Mouse (Mus musculus) ovary, postnatal 36 days (tissue): ENCODE data around the gene AL732309.1.
A peak's percentile ranks its signal among the peaks of the same experiment; 100 is the strongest.
"Not testable (repeated sequence)": the region's sequence is repeated elsewhere in the genome, so short reads cannot be mapped to it uniquely, and the experiment has no call there.

ENCODE experiments used
- DNase-seq: peaks from one replicate; pipeline ENCODE4 v3.0.0; 2022; ENCODE audit warnings: low spot score, mixed read lengths

Gene AL732309.1

GRCm38 (mm10) chr2:25267241-25267640, 20.6 kb upstream of the AL732309.1 start:
- DNase-seq, result no peak

- DNase-seq, result peak; percentile 56
Observed at GRCm38 (mm10) chr2:25266720-25267119, 20.1 kb upstream of the AL732309.1 start.

GRCm38 (mm10) chr2:25265897-25266656, 19.4 kb upstream of the AL732309.1 start:
- DNase-seq, result no peak

GRCm38 (mm10) chr2:25264851-25265250, 18.2 kb upstream of the AL732309.1 start:
- no peak for DNase-seq

DNA sequence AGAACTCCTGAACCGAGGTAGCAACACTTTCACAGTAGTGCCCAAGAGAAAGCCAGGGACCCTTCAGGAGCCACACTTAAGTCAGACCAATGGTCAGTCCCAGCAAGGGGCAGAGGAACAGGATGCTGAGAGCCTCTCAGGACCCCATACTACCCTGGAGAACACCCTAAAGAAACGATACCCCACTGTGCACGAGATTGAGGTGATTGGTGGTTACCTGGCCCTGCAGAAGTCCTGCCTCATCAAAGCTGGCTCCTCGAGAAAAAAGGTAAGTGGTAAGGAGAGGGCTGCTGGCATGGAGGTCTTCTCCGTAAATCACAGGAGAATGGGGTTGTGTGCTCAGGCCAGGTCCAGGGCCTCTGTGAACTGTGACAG, 17.6 kb upstream of the AL732309.1 start:
- no peak for DNase-seq

- no peak for DNase-seq
Observed at GRCm38 (mm10) chr2:25263623-25264285, 17.1 kb upstream of the AL732309.1 start.

GRCm38 (mm10) chr2:25262795-25263622, 16.3 kb upstream of the AL732309.1 start:
- no peak for DNase-seq

DNA sequence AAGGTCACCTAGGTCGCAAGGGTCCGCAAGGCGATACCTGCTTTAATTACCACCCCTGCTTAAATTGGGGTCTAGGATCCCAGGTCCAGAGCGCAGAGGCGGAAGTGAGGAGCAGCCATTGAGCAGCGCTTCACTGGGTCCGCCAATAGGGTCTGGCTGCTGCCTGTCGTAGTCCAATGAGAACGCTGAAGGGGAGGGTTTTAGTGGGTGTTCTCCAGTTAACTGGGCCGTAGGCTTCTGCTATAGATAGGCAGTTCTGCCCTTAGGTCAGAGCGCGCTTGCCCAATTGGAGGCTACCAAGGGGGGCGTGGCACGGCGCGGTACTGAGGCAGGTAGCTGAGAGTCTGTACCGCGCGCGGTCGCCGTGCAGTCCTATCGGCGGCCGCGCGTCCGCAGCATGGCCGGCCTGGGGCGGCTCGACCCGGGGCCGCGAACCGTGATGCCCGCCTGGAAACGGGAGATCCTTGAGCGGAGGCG, 15.7 kb upstream of the AL732309.1 start, which contains the start of gene Tprn:
Tprn (plus strand) TSS at position 328 of the 477 bp plus-strand sequence.
- DNase-seq, result peak; percentile 91

DNA sequence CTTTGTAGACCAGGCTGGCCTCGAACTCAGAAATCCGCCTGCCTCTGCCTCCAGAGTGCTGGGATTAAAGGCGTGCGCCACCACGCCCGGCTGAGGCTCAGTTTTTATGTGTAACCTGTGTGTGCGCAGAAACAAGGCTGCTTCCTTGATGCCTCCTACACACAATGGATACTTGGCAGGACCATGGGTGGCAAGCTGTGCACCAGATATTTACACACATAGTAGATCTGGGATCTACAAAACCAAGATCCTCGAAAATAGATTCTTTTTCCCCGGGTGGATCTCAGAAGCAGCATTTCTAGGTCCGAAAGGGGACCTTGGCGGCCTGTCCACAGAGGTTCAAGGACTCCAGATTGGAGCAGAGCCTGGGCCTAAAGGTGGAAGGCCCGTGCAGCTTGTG, 15.2 kb upstream of the AL732309.1 start:
- no peak for DNase-seq

- no peak for DNase-seq
Observed at GRCm38 (mm10) chr2:25258887-25259286, 12.2 kb upstream of the AL732309.1 start.

DNA sequence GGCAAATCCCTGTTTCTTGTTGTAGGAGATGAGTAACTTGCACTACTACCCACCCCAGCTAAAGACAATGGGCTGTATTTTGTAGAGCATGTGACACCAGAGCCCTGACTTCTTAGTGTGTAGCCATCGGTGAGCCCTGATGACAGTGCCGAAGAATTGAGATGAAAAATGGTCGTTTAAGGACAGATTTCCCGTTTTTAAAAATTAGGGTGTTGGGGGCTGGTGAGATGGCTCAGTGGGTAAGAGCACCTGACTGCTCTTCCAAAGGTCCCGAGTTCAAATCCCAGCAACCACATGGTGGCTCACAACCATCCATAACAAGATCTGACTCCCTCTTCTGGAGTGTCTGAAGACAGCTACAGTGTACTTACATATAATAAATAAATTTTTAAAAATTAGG, 10.6 kb upstream of the AL732309.1 start:
- DNase-seq, result not testable (repeated sequence)

GRCm38 (mm10) chr2:25256443-25257109, 9.9 kb upstream of the AL732309.1 start:
- not testable (repeated sequence) for DNase-seq

DNA sequence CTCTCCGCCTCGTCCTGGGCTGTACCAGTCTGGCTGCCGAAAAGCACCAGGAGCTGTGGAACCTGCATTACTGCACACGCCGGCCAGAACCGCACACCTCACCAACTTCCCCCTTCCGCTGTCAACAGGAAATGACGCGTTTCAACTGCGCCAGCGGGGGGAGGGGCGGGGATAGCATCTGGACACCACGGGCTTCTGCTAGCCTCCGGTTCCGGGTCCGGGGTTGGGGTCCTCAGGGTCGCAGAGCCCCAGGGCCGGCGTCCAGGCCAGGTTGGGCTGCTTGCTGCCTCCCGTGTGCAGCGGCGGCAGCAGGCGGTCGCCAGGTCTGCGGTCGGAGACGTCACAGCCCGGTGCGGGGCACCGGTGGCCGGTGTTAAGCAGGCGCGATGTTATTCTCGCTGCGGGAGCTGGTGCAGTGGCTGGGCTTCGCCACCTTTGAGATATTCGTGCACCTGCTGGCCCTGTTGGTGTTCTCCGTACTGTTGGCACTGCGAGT, 8.7 kb upstream of the AL732309.1 start, which contains the start of gene Tmem203:
Tmem203 (plus strand) TSS at position 156 of the 496 bp plus-strand sequence.
- peak; percentile 84 for DNase-seq

DNA sequence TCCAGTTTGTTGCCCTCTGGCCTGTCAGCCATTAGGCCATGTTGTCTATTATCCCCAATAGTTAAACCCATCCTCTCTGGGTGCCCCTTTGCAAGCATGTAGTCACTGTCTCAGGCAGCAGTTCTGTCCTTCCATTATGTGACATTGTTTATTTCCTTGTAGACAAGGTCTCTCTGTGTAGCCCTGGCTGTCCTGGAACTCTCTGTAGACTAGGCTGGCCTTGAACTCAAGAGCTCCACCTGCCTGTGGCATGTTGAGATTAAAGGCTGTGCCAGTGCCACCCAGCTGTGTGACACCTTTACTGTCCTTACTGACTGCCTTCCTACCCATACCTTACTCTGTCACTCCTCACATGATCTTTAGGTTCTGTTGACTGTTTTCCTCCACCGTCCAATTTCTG, 5.7 kb upstream of the AL732309.1 start:
- DNase-seq, result no peak

DNA sequence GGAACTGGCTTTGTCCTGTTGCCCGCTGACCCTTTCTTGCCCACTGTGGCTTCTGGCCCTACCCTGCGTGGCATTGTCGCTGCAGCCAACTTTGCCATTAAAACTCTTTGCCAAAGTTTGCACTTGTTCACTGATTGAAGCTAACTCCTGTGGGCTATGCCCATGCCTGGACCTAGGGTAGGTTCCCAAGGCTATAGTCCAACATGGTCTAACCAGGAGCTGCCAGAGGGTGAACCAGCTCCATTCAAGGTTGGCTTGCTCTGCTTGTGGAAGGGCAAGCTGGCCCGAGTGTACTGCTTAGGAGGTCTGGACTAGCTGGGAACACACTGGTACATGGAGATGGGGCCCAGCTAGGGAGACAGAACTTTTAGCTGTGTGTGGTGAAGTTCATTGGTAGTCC, 2.5 kb downstream of the AL732309.1 start:
- no peak for DNase-seq

DNA sequence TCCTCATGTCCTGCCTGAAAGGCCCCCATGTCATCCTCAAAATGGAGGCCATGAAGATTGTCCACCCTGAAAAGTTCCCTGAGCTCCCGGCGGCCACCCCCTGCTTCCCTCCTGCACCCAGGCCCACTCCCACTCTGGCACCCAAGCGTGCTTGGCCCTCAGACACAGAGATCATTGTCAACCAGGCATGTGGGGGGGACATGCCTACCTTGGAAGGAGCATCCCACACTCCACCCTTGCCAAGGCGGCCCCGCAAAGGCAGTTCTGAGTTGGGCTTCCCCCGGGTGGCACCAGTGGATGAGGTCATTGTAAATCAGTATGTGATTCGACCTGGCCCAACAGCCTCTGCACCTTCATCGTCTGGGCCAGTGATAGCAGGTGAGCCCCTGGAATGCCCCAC, 3.3 kb downstream of the AL732309.1 start:
- DNase-seq, result no peak

- DNase-seq, result no peak
Observed at GRCm38 (mm10) chr2:25242101-25242506, 4.6 kb downstream of the AL732309.1 start, which contains the start of the genes Rnf208 and Cysrt1. TSS of gene Rnf208 (plus strand) at chr2:25242255. TSS of gene Cysrt1 (minus strand) at chr2:25242452.

GRCm38 (mm10) chr2:25241438-25241775, 5.3 kb downstream of the AL732309.1 start:
- no peak for DNase-seq

- peak; percentile 75 for DNase-seq
Observed at GRCm38 (mm10) chr2:25240723-25241437, 5.8 kb downstream of the AL732309.1 start.

DNA sequence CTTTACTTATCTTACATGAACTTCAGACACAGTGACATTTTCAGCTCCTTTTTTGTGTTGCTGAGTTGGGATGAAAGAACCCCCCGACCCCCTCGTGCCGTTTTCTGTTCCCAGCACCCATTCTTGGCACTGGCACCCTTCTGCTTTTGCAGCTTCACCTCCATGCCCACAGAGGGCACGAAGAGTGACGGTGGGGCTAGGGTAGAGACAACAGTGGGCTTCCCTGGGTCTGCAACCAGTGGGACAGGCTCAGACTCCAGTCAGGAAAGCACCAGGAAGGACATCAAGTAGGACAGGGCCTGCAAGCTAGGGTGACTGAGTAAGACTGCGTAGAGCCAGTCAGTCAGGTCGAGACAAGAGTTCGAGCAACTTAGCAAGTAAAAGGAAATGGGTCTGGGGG, 6.4 kb downstream of the AL732309.1 start:
- DNase-seq, result no peak

- DNase-seq, result no peak
Observed at GRCm38 (mm10) chr2:25239766-25240165, 6.9 kb downstream of the AL732309.1 start.
